Mouse (Mus musculus) T-cell, adult 2 months (primary cell): ENCODE data around the gene Slc41a2.
"Not testable (repeated sequence)": the region's sequence is repeated elsewhere in the genome, so short reads cannot be mapped to it uniquely, and the experiment has no call there.

ENCODE experiments used
- DNase-seq: peaks from one replicate; pipeline ENCODE4 v3.0.0; 2022; ENCODE audit warnings: low spot score

Gene Slc41a2

GRCm38 (mm10) chr10:83337159-83337951 lies at the start of gene Slc41a2:
Gene Slc41a2, minus strand, starts transcription at chr10:83337882.
- peak; percentile 25 for DNase-seq

GRCm38 (mm10) chr10:83385330-83385910 lies 47.7 kb upstream of the Slc41a2 start:
- DNase-seq, result no peak

DNA sequence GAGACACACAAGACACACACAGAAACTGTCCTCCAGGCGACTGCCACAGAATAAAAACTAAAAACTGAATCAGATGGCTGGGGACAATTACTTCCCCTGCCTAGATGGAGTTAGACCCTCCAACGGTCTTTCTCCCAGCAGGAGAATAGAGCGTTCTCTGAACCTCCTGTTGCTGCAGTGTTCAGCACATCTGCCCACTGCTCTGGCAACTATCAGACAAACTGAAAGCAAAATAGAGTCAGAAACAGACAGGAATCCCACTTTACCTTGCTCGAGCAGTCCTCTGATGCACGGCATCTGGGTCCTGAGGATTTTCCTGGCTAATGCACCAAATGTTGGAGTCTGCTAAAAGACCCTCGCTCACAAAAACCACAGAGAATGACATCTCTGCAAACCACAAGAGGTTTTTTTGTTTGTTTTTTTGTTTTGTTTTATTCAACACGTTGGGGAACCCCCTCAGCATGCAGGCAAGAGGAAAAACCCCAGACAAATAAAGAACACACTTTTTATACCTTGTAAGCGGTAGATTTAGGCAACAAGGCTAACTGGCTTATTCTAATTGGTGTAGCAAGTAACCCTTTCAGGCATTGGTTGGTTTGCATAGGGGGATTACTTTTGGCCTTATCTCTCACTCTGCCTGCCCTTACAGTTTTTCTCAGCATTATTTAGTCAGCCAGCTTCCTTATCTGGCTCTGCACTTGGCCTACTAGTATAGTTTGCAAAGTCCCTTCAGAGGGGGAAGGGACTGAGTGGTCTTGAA lies 47.0 kb upstream of the Slc41a2 start:
- DNase-seq, result no peak

DNA sequence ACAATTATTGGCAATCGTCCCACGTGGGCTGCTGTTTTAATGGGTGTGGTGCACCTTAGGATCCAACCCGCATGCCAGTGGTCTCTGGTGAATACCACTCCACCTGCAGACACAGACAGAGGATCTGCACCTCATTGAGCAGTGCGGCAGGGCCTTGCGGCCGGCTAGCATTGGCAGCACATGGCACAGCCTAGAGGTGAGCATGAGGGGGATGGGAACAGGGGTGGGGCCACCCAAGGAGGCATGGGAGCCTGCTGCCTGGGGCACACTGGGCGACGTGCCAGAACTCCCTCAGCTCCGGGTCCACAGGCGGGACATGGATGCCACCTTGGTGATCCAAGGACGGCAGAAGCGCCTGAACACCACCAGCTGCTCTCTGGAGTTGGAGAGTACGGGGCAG lies 46.2 kb upstream of the Slc41a2 start:
- no peak for DNase-seq

DNA sequence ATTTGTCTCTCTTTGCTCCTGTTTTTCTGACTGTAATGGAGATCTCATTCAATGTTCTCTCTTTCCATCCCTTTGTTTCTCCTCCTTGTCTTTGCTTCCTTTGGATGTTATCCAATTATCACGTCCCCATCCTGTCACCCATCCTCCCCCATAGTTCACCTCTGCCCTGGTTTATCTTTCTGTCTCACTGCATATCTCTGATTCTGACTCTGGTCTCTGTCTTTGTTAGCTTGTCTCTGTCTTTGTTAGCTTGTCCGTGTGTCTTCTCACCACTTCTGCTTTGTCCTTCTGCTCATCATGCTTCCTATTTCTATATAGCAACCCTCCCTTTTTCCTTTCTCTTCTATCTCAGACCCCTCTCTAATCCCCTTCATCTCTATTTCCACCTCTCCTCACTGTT lies 45.3 kb upstream of the Slc41a2 start:
- no peak for DNase-seq

- no peak for DNase-seq
These were observed 44.8 kb upstream of the Slc41a2 start for GRCm38 (mm10) chr10:83382528-83382927.

GRCm38 (mm10) chr10:83380501-83380900 lies 42.8 kb upstream of the Slc41a2 start:
- no peak for DNase-seq

- DNase-seq, result no peak
These were observed 40.6 kb upstream of the Slc41a2 start for GRCm38 (mm10) chr10:83378083-83378833.

- DNase-seq, result no peak
These were observed 39.4 kb upstream of the Slc41a2 start for GRCm38 (mm10) chr10:83376911-83377682.

- DNase-seq, result not testable (repeated sequence)
These were observed 37.8 kb upstream of the Slc41a2 start for GRCm38 (mm10) chr10:83375458-83375857.

GRCm38 (mm10) chr10:83374045-83374656 lies 36.5 kb upstream of the Slc41a2 start:
- no peak for DNase-seq

- DNase-seq, result no peak
These were observed 31.2 kb upstream of the Slc41a2 start for GRCm38 (mm10) chr10:83368918-83369317.

GRCm38 (mm10) chr10:83363451-83363850 lies 25.8 kb upstream of the Slc41a2 start:
- no peak for DNase-seq

DNA sequence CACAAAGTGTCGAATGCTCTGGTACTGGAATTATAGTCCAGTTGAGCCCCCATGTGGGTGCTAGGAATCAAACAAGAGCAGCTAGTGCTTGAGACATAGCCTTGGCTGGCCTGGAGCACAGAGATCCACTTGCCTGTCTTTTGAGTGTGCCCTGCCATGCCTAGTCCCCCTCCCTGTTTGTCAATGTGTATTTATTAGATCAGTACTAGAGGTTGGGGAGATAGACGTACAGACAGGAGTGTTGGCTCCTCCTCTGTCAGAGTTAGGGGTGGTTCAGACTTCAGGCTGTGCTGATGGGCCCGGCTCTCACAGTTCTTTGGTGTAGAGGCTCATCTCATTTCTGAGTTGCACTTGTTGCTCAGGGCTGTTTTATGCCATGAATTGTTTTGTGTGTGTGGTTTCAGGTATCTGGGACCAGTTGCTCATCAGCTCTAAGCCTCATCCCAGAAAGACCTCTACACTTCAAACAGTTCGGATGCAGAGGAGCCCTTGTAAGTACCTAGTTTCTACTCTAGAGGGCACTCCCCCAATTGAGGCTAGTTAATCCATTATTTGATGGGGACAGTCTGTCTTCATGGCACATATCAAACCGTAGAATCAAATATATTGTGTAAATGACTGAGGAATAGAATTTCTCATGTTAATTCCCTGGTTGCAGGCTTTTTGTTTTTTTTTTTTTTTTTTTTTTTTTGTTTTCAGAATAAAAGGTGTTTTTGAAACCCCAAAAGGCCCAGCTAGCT lies 24.1 kb upstream of the Slc41a2 start:
- DNase-seq, result peak; percentile 15

GRCm38 (mm10) chr10:83360356-83360755 lies 22.7 kb upstream of the Slc41a2 start:
- DNase-seq, result no peak

GRCm38 (mm10) chr10:83359956-83360355 lies 22.3 kb upstream of the Slc41a2 start, which contains the start of gene D10Wsu102e:
Gene D10Wsu102e, plus strand, starts transcription at chr10:83360221.
- DNase-seq, result peak; percentile 93

- DNase-seq, result no peak
These were observed 21.8 kb upstream of the Slc41a2 start for GRCm38 (mm10) chr10:83359451-83359850.

DNA sequence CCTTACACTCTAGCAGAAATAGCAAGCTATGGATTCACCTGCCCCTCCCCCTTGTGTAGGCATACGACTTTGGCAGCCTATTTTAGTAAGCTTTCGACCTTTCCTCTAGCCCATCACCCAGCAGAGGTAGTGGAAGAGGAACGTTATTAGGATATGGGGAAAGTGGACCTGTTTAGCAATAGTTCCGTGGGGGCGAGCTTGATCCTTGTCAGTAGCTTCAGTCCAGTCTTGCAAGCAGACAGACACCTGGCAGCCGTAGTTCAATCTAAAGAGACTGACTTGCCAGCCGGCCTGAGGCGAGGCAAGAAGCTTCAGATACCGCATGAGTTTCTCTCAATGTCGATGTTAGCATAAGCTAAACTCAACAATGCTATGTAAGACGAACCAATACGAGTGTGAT lies 18.7 kb upstream of the Slc41a2 start:
- no peak for DNase-seq

- DNase-seq, result no peak
These were observed 16.6 kb upstream of the Slc41a2 start for GRCm38 (mm10) chr10:83354333-83354719.

GRCm38 (mm10) chr10:83353680-83354332 lies 16.1 kb upstream of the Slc41a2 start:
- DNase-seq, result no peak
